Mouse (Mus musculus): ENCODE results near the gene Ophn1. TPM values are rescaled to one million over a fixed set of nuclear protein-coding genes. Genes with fewer than 3 reads are reported as not detected.

Ophn1 gene
- polyA plus RNA-seq, 1 experiment from 2014 or later = 23.6 TPM

GRCm38 (mm10) chrX:98880314-98880713 lies 10.5 kb downstream of the Ophn1 start:
- H3K4me3 ChIP-seq = no peak overlapping the region
- H3K36me3 ChIP-seq = no peaks in the 10 kb centered on the region
- H3K9me3 ChIP-seq = no peaks in the 10 kb centered on the region
- peaks cover 15% of the 10 kb centered on the region; the same call in 1 of the 2 replicates for H3K27me3 ChIP-seq
- no peak overlapping the region for H3K4me2 ChIP-seq (replicated peaks)
- no peak for ATAC-seq (ENCODE audit: low FRiP score, low read depth)
- 87% methylated on average over 6 of the region's 6 CpGs for WGBS
- H3K27ac ChIP-seq = no peak overlapping the region
- H3K9ac ChIP-seq = no peak overlapping the region
- H3K4me1 ChIP-seq = no peaks in the 10 kb centered on the region

GRCm38 (mm10) chrX:98875144-98875543 lies 15.7 kb downstream of the Ophn1 start:
- H3K4me3 ChIP-seq = no peak overlapping the region
- H3K9ac ChIP-seq = no peak overlapping the region
- no peak overlapping the region for H3K4me2 ChIP-seq (replicated peaks)
- no peaks in the 10 kb centered on the region for H3K4me1 ChIP-seq
- peaks cover 20% of the 10 kb centered on the region; the same call in 1 of the 2 replicates for H3K27me3 ChIP-seq
- WGBS = 68% methylated on average over 6 of the region's 6 CpGs
- H3K9me3 ChIP-seq = no peaks in the 10 kb centered on the region
- ATAC-seq (ENCODE audit: low FRiP score, low read depth) = no peak
- H3K36me3 ChIP-seq = no peaks in the 10 kb centered on the region
- no peak overlapping the region for H3K27ac ChIP-seq

GRCm38 (mm10) chrX:98874086-98874485 lies 16.7 kb downstream of the Ophn1 start:
- H3K4me3 ChIP-seq = no peak overlapping the region
- no peaks in the 10 kb centered on the region for H3K4me1 ChIP-seq
- no peaks in the 10 kb centered on the region for H3K36me3 ChIP-seq
- H3K4me2 ChIP-seq (replicated peaks) = no peak overlapping the region
- peaks cover 20% of the 10 kb centered on the region; the same call in 1 of the 2 replicates for H3K27me3 ChIP-seq
- H3K9ac ChIP-seq = no peak overlapping the region
- H3K9me3 ChIP-seq = no peaks in the 10 kb centered on the region
- no peak overlapping the region for H3K27ac ChIP-seq
- no peak for ATAC-seq (ENCODE audit: low FRiP score, low read depth)
- 84% methylated on average over 5 of the region's 5 CpGs for WGBS

- no peak overlapping the region for H3K27ac ChIP-seq
- H3K4me3 ChIP-seq = no peak overlapping the region
- H3K36me3 ChIP-seq = no peaks in the 10 kb centered on the region
- no peaks in the 10 kb centered on the region for H3K9me3 ChIP-seq
- H3K9ac ChIP-seq = no peak overlapping the region
- ATAC-seq (ENCODE audit: low FRiP score, low read depth) = no peak
- 78% methylated on average over 1 of the region's 1 CpGs for WGBS
- no peaks in the 10 kb centered on the region for H3K4me1 ChIP-seq
- no peak overlapping the region for H3K4me2 ChIP-seq (replicated peaks)
- peaks cover 23% of the 10 kb centered on the region; the same call in 1 of the 2 replicates for H3K27me3 ChIP-seq
These were observed 18.8 kb downstream of the Ophn1 start for GRCm38 (mm10) chrX:98872064-98872463.

- 82% methylated on average over 1 of the region's 1 CpGs for WGBS
- Histone ChIP-seq H3K4me2 (replicated peaks) (no peak overlapping the region), H3K27me3 (peaks cover 26% of the 10 kb centered on the region; the same call in 1 of the 2 replicates), H3K4me1 (no peaks in the 10 kb centered on the region), H3K9ac (no peak overlapping the region), H3K4me3 (no peak overlapping the region), H3K9me3 (no peaks in the 10 kb centered on the region), H3K36me3 (no peaks in the 10 kb centered on the region), H3K27ac (no peak overlapping the region)
- no peak for ATAC-seq (ENCODE audit: low FRiP score, low read depth)
These were observed 20.3 kb downstream of the Ophn1 start for GRCm38 (mm10) chrX:98870541-98870940.

GRCm38 (mm10) chrX:98869735-98870134 lies 21.1 kb downstream of the Ophn1 start:
- Histone ChIP-seq H3K4me2 (replicated peaks) (no peak overlapping the region), H3K36me3 (no peaks in the 10 kb centered on the region), H3K27me3 (peaks cover 21% of the 10 kb centered on the region; the same call in 1 of the 2 replicates), H3K27ac (no peak overlapping the region), H3K4me1 (no peaks in the 10 kb centered on the region), H3K9me3 (no peaks in the 10 kb centered on the region), H3K9ac (no peak overlapping the region), H3K4me3 (no peak overlapping the region)
- WGBS = 85% methylated on average over 2 of the region's 2 CpGs
- no peak for ATAC-seq (ENCODE audit: low FRiP score, low read depth)

GRCm38 (mm10) chrX:98869165-98869564 lies 21.7 kb downstream of the Ophn1 start:
- Histone ChIP-seq H3K4me1 (no peaks in the 10 kb centered on the region), H3K9ac (no peak overlapping the region), H3K4me2 (replicated peaks) (no peak overlapping the region), H3K27ac (no peak overlapping the region), H3K36me3 (no peaks in the 10 kb centered on the region), H3K27me3 (peaks cover 16% of the 10 kb centered on the region; the same call in 1 of the 2 replicates), H3K4me3 (no peak overlapping the region), H3K9me3 (no peaks in the 10 kb centered on the region)
- no peak for ATAC-seq (ENCODE audit: low FRiP score, low read depth)
- 89% methylated on average over 5 of the region's 5 CpGs for WGBS

- no peaks in the 10 kb centered on the region for H3K9me3 ChIP-seq
- H3K4me3 ChIP-seq = no peak overlapping the region
- ATAC-seq (ENCODE audit: low FRiP score, low read depth) = no peak
- H3K4me2 ChIP-seq (replicated peaks) = no peak overlapping the region
- no peaks in the 10 kb centered on the region for H3K4me1 ChIP-seq
- peaks cover 27% of the 10 kb centered on the region; the same call in 1 of the 2 replicates for H3K27me3 ChIP-seq
- 37% methylated on average over 5 of the region's 5 CpGs for WGBS
- H3K27ac ChIP-seq = no peak overlapping the region
- no peak overlapping the region for H3K9ac ChIP-seq
- H3K36me3 ChIP-seq = no peaks in the 10 kb centered on the region
These were observed 30.7 kb downstream of the Ophn1 start for GRCm38 (mm10) chrX:98860167-98860566.

GRCm38 (mm10) chrX:98856046-98856445 lies 34.8 kb downstream of the Ophn1 start:
- no peak overlapping the region for H3K4me2 ChIP-seq (replicated peaks)
- no peak for ATAC-seq (ENCODE audit: low FRiP score, low read depth)
- 66% methylated on average over 2 of the region's 2 CpGs for WGBS
- H3K36me3 ChIP-seq = no peaks in the 10 kb centered on the region
- H3K4me1 ChIP-seq = no peaks in the 10 kb centered on the region
- no peak overlapping the region for H3K9ac ChIP-seq
- H3K27me3 ChIP-seq = peaks cover 13% of the 10 kb centered on the region; the same call in 1 of the 2 replicates
- no peaks in the 10 kb centered on the region for H3K9me3 ChIP-seq
- no peak overlapping the region for H3K4me3 ChIP-seq
- H3K27ac ChIP-seq = no peak overlapping the region

- no peaks in the 10 kb centered on the region for H3K9me3 ChIP-seq
- H3K4me3 ChIP-seq = no peak overlapping the region
- no peak overlapping the region for H3K27ac ChIP-seq
- no peaks in the 10 kb centered on the region for H3K36me3 ChIP-seq
- no peak overlapping the region for H3K9ac ChIP-seq
- H3K27me3 ChIP-seq = peaks cover 13% of the 10 kb centered on the region; the same call in 1 of the 2 replicates
- no peak for ATAC-seq (ENCODE audit: low FRiP score, low read depth)
- no peak overlapping the region for H3K4me2 ChIP-seq (replicated peaks)
- 66% methylated on average over 6 of the region's 6 CpGs for WGBS
- H3K4me1 ChIP-seq = no peaks in the 10 kb centered on the region
These were observed 40.0 kb downstream of the Ophn1 start for GRCm38 (mm10) chrX:98850869-98851268.

- Histone ChIP-seq H3K27me3 (peaks cover 6% of the 10 kb centered on the region; the same call in 1 of the 2 replicates), H3K9me3 (no peaks in the 10 kb centered on the region), H3K4me2 (replicated peaks) (no peak overlapping the region), H3K9ac (no peak overlapping the region), H3K4me3 (no peak overlapping the region), H3K36me3 (no peaks in the 10 kb centered on the region), H3K27ac (no peak overlapping the region), H3K4me1 (no peaks in the 10 kb centered on the region)
- 59% methylated on average over 2 of the region's 2 CpGs for WGBS
- ATAC-seq (ENCODE audit: low FRiP score, low read depth) = no peak
These were observed 49.2 kb downstream of the Ophn1 start for GRCm38 (mm10) chrX:98841606-98842005.

- ATAC-seq (ENCODE audit: low FRiP score, low read depth) = no peak
- no peaks in the 10 kb centered on the region for H3K9me3 ChIP-seq
- 71% methylated on average over 1 of the region's 1 CpGs for WGBS
These were observed 54.8 kb downstream of the Ophn1 start for GRCm38 (mm10) chrX:98835989-98836388.

GRCm38 (mm10) chrX:98803813-98804212 lies 87.0 kb downstream of the Ophn1 start:
- Histone ChIP-seq H3K27ac (no peak overlapping the region), H3K4me2 (replicated peaks) (no peak overlapping the region), H3K36me3 (no peaks in the 10 kb centered on the region), H3K4me3 (no peak overlapping the region), H3K27me3 (no peaks in the 10 kb centered on the region; the same call in 1 of the 2 replicates), H3K9ac (no peak overlapping the region), H3K4me1 (no peaks in the 10 kb centered on the region), H3K9me3 (no peaks in the 10 kb centered on the region)
- no peak for ATAC-seq (ENCODE audit: low FRiP score, low read depth)

More at GRCm38 (mm10) chrX:98835989-98836388, 54.8 kb downstream of the Ophn1 start:
- Histone ChIP-seq H3K36me3 (no peaks in the 10 kb centered on the region), H3K4me1 (no peaks in the 10 kb centered on the region), H3K27me3 (peaks cover 8% of the 10 kb centered on the region; the same call in 1 of the 2 replicates), H3K4me3 (no peak overlapping the region), H3K4me2 (replicated peaks) (no peak overlapping the region), H3K9ac (no peak overlapping the region), H3K27ac (no peak overlapping the region)

Measured in limb, embryonic 13.5 days (tissue).